Mouse (Mus musculus): ENCODE results near the gene Spata22. TPM values are rescaled to one million over a fixed set of nuclear protein-coding genes. Genes with fewer than 3 reads are reported as not detected.

The Spata22 gene
- polyA plus RNA-seq, 1 experiment: not detected

DNA sequence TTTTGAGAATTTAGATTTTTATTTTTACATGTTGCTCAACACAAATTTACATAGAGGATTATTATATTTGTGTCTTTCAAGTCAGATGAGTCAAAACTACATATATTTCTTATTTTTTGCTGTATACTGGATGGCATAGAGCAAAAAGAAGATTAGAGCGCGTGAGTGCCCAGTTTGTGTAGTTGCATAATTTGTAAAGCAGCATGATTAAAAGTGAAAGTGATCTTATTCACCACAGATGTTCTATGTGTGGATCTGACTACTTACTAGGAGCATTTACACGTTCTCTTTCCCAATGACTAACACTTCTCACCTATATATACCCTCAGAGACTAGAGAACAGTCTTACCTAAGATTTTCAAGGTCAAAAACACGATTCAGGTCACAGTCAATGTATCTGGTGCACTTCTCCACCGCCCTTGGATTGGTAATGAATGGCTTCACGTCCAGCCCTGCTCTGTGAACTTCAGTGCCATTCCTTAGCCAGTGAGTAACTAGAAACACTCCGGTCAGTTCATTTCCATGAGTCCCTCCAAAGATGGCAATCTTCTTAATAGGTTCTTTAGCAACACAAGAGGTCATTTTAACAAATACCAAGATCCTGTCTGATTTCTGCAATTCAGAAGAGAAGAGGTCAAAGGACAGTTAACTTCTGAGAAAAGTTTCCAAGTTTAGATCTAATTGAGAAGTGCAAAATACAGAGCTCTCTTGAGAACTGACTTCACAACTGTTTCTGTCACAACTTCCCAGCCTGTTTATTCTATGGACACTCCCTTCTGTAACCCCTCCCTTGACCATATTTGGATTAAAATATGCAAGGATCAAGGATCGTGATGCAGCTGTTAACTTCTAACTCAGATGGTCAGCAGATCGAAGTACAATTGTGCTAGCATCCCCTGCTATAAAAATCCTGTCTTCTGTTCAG lies 5.4 kb upstream of the Spata22 start:
- H3K4me1 ChIP-seq (ENCODE audit: control insufficient read depth, insufficient read depth, low read length): peaks cover 7% of the 10 kb centered on the region; the same call in 1 of the 2 replicates
- H3K4me3 ChIP-seq (ENCODE audit: insufficient read depth, low read length): no peak overlapping the region
- no peak overlapping the region for H3K27ac ChIP-seq (ENCODE audit: insufficient read depth, low read depth, low read length)
- TF ChIP-seq POLR2A (IDR thresholded peaks at IDR 0.05; ENCODE audit: borderline replicate concordance, low read depth, low read length) (no peak), CTCF (IDR thresholded peaks at IDR 0.05; ENCODE audit: low read depth, low read length) (no peak)

GRCm38 (mm10) chr11:73326485-73326886 lies 3.1 kb upstream of the Spata22 start:
- TF ChIP-seq CTCF (IDR thresholded peaks at IDR 0.05; ENCODE audit: low read depth, low read length) (no peak), POLR2A (IDR thresholded peaks at IDR 0.05; ENCODE audit: borderline replicate concordance, low read depth, low read length) (no peak)
- Histone ChIP-seq H3K4me3 (ENCODE audit: insufficient read depth, low read length) (peak overlapping the region; percentile 27), H3K4me1 (ENCODE audit: control insufficient read depth, insufficient read depth, low read length) (peaks cover 7% of the 10 kb centered on the region; the same call in 1 of the 2 replicates), H3K27ac (ENCODE audit: insufficient read depth, low read depth, low read length) (no peak overlapping the region)

DNA sequence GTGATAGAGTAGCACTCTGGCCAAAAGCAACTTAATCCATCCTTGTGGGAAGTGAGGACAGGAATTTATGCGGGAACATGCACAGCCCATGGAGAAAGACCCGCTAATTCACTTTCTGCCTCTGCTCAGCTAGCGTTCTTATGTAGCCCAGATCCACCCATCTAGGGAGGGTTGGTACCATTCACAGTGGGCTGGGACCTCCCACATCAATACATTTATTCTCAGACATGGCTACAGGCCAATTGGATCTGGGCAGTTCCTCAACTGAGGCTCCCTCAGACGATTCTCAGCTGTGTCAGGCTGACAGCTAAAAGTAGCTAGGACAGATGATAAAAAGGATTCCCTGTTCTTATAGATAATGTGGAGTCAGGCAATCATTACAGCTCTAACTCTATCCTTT lies 2.2 kb upstream of the Spata22 start:
- TF ChIP-seq POLR2A (IDR thresholded peaks at IDR 0.05; ENCODE audit: borderline replicate concordance, low read depth, low read length) (no peak), CTCF (IDR thresholded peaks at IDR 0.05; ENCODE audit: low read depth, low read length) (no peak)
- Histone ChIP-seq H3K4me1 (ENCODE audit: control insufficient read depth, insufficient read depth, low read length) (peaks cover 7% of the 10 kb centered on the region; the same call in 1 of the 2 replicates), H3K27ac (ENCODE audit: insufficient read depth, low read depth, low read length) (no peak overlapping the region), H3K4me3 (ENCODE audit: insufficient read depth, low read length) (no peak overlapping the region)

- no peak overlapping the region for H3K27ac ChIP-seq (ENCODE audit: insufficient read depth, low read depth, low read length)
- no peaks in the 10 kb centered on the region for H3K4me1 ChIP-seq (ENCODE audit: control insufficient read depth, insufficient read depth, low read length)
- TF ChIP-seq POLR2A (IDR thresholded peaks at IDR 0.05; ENCODE audit: borderline replicate concordance, low read depth, low read length) (no peak), CTCF (IDR thresholded peaks at IDR 0.05; ENCODE audit: low read depth, low read length) (no peak)
- H3K4me3 ChIP-seq (ENCODE audit: insufficient read depth, low read length): no peak overlapping the region
These were observed 3.8 kb downstream of the Spata22 start for GRCm38 (mm10) chr11:73333357-73333756.

- no peak overlapping the region for H3K4me3 ChIP-seq (ENCODE audit: insufficient read depth, low read length)
- no peak overlapping the region for H3K27ac ChIP-seq (ENCODE audit: insufficient read depth, low read depth, low read length)
- no peak for TF ChIP-seq CTCF (IDR thresholded peaks at IDR 0.05; ENCODE audit: low read depth, low read length)
- no peak for TF ChIP-seq POLR2A (IDR thresholded peaks at IDR 0.05; ENCODE audit: borderline replicate concordance, low read depth, low read length)
- no peaks in the 10 kb centered on the region for H3K4me1 ChIP-seq (ENCODE audit: control insufficient read depth, insufficient read depth, low read length)
These were observed 7.4 kb downstream of the Spata22 start for GRCm38 (mm10) chr11:73336919-73337318.

GRCm38 (mm10) chr11:73350483-73350882 lies 20.9 kb downstream of the Spata22 start, which contains the start of gene Olfr20:
Gene Olfr20 (plus strand): TSS chr11:73350783.
- no peaks in the 10 kb centered on the region for H3K4me1 ChIP-seq (ENCODE audit: control insufficient read depth, insufficient read depth, low read length)
- H3K4me3 ChIP-seq (ENCODE audit: insufficient read depth, low read length): no peak within 1 kb of the TSS
- TF ChIP-seq POLR2A (IDR thresholded peaks at IDR 0.05; ENCODE audit: borderline replicate concordance, low read depth, low read length) (no peak), CTCF (IDR thresholded peaks at IDR 0.05; ENCODE audit: low read depth, low read length) (no peak)
- no peak within 1 kb of the TSS for H3K27ac ChIP-seq (ENCODE audit: insufficient read depth, low read depth, low read length)

- TF ChIP-seq POLR2A (IDR thresholded peaks at IDR 0.05; ENCODE audit: borderline replicate concordance, low read depth, low read length): no peak
- TF ChIP-seq CTCF (IDR thresholded peaks at IDR 0.05; ENCODE audit: low read depth, low read length): no peak
- H3K4me3 ChIP-seq (ENCODE audit: insufficient read depth, low read length): no peak within 1 kb of the TSS
- H3K27ac ChIP-seq (ENCODE audit: insufficient read depth, low read depth, low read length): no peak within 1 kb of the TSS
- no peaks in the 10 kb centered on the region for H3K4me1 ChIP-seq (ENCODE audit: control insufficient read depth, insufficient read depth, low read length)
These were observed 41.4 kb downstream of the Spata22 start, which contains the start of gene Olfr376 for GRCm38 (mm10) chr11:73370946-73371345. Gene Olfr376 (plus strand): TSS chr11:73371246.

- TF ChIP-seq CTCF (IDR thresholded peaks at IDR 0.05; ENCODE audit: low read depth, low read length) (no peak), POLR2A (IDR thresholded peaks at IDR 0.05; ENCODE audit: borderline replicate concordance, low read depth, low read length) (no peak)
- Histone ChIP-seq H3K4me3 (ENCODE audit: insufficient read depth, low read length) (no peak overlapping the region), H3K4me1 (ENCODE audit: control insufficient read depth, insufficient read depth, low read length) (no peaks in the 10 kb centered on the region), H3K27ac (ENCODE audit: insufficient read depth, low read depth, low read length) (no peak overlapping the region)
These were observed 65.8 kb downstream of the Spata22 start for GRCm38 (mm10) chr11:73395374-73395773.

Other genes starting within 250 kb of the Spata22 start
- gene Itgae, start 239.2 kb upstream of the Spata22 start, polyA plus RNA-seq (2012; ENCODE audit: insufficient read depth, insufficient read length, missing spikeins): not detected in 2 replicates
- gene Haspin, start 191.4 kb upstream of the Spata22 start, polyA plus RNA-seq (2012; ENCODE audit: insufficient read depth, insufficient read length, missing spikeins): 8.7 and 9.0 TPM in 2 replicates
- gene P2rx5, start 169.3 kb upstream of the Spata22 start, polyA plus RNA-seq (2012; ENCODE audit: insufficient read depth, insufficient read length, missing spikeins): not detected in 2 replicates
- 41.3 and 43.1 TPM in 2 replicates for gene Emc6, start 152.7 kb upstream of the Spata22 start, polyA plus RNA-seq (2012; ENCODE audit: insufficient read depth, insufficient read length, missing spikeins)
- 35.4 and 37.3 TPM in 2 replicates for gene Tax1bp3, start 152.7 kb upstream of the Spata22 start, polyA plus RNA-seq (2012; ENCODE audit: insufficient read depth, insufficient read length, missing spikeins)
- gene Ctns, start 130.7 kb upstream of the Spata22 start, polyA plus RNA-seq (2012; ENCODE audit: insufficient read depth, insufficient read length, missing spikeins): 48.2 and 49.7 TPM in 2 replicates
- gene Shpk, start 130.3 kb upstream of the Spata22 start, polyA plus RNA-seq (2012; ENCODE audit: insufficient read depth, insufficient read length, missing spikeins): 3.3 and 4.0 TPM in 2 replicates
- not detected in 2 replicates for gene Trpv1, start 95.4 kb upstream of the Spata22 start, polyA plus RNA-seq (2012; ENCODE audit: insufficient read depth, insufficient read length, missing spikeins)
- gene Trpv3, start 62.4 kb upstream of the Spata22 start, polyA plus RNA-seq (2012; ENCODE audit: insufficient read depth, insufficient read length, missing spikeins): not detected in 2 replicates
- gene Aspa, start 145 bp upstream of the Spata22 start, polyA plus RNA-seq (2012; ENCODE audit: insufficient read depth, insufficient read length, missing spikeins): 0.25 TPM in 1 of 2 replicates, not detected in the other
- not detected in 2 replicates for gene Gm49340, start within 50 bp of the Spata22 start, polyA plus RNA-seq (2012; ENCODE audit: insufficient read depth, insufficient read length, missing spikeins)
- not detected in 2 replicates for gene Olfr20, start 21.0 kb downstream of the Spata22 start, polyA plus RNA-seq (2012; ENCODE audit: insufficient read depth, insufficient read length, missing spikeins)
- gene Olfr376, start 41.5 kb downstream of the Spata22 start, polyA plus RNA-seq (2012; ENCODE audit: insufficient read depth, insufficient read length, missing spikeins): not detected in 2 replicates
- not detected in 2 replicates for gene Olfr1, start 69.9 kb downstream of the Spata22 start, polyA plus RNA-seq (2012; ENCODE audit: insufficient read depth, insufficient read length, missing spikeins)
- gene Olfr378, start 98.7 kb downstream of the Spata22 start, polyA plus RNA-seq (2012; ENCODE audit: insufficient read depth, insufficient read length, missing spikeins): not detected in 2 replicates
- gene Olfr380, start 127.8 kb downstream of the Spata22 start, polyA plus RNA-seq (2012; ENCODE audit: insufficient read depth, insufficient read length, missing spikeins): not detected in 2 replicates
- not detected in 2 replicates for gene Olfr381, start 161.9 kb downstream of the Spata22 start, polyA plus RNA-seq (2012; ENCODE audit: insufficient read depth, insufficient read length, missing spikeins)
- gene Olfr382, start 187.5 kb downstream of the Spata22 start, polyA plus RNA-seq (2012; ENCODE audit: insufficient read depth, insufficient read length, missing spikeins): not detected in 2 replicates

Measured in bone marrow macrophage, adult 2 months (primary cell).